Mouse (Mus musculus): ENCODE data around the gene Rbms1.

Rbms1 gene

DNA sequence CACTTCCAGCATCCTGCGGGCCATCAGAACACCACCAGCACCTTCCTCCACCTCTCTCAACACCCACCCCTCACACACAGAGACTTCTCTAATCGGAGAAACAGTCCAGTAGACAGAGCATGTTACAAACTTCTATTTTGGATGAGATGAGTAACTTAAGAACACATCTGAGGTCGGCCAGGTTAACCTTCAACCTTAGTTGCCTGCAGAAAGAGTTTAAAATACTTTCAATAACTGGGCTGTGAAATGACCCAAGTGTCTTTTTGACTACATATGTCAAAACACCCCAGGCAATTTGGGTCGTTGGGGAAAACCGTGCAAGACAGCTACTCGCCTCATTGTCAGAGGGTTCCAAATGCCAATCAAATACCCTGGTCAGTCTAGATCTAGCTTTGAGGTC is 250.5 kb downstream of the Rbms1 start:
- DNase-seq (ENCODE audit: low spot score) = no peak

DNA sequence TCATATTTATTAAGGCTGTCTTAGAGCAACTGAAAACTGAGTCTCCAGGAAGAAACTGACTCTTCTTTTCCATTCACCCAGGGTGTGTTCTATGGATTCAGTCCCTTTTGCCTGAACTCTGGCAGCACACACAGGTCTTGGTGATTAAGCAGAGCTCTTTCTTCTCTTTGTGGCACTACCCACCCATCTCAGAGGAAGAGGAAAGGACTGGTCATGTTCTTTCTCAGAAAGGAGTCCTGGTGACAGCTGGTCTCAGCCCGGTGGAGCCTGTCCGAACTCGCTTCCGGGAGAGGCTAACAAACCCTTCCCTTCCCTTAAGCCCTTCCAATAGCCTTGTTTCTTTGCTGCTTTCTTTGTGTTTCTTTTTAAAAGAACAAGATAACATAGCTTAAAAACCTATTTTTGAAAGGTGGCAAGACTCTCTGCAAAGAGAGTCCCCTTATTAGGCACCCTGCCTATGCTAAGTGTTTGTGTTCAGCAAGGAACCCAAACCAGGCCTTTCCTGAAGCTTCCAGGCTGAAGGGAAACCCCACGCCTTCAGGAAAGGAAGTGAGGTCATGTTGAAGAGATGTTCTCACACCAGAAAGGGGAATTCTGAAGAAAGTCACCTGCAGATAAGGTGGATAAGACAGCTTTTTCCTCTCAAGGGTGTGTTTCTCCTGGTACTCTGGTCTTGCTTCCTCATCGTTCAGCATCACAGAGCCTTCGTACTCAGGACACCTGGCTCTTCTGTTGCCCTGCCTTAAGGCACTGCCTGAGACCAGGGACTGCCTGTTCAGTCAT is 251.7 kb downstream of the Rbms1 start:
- DNase-seq (ENCODE audit: low spot score) = no peak

DNA sequence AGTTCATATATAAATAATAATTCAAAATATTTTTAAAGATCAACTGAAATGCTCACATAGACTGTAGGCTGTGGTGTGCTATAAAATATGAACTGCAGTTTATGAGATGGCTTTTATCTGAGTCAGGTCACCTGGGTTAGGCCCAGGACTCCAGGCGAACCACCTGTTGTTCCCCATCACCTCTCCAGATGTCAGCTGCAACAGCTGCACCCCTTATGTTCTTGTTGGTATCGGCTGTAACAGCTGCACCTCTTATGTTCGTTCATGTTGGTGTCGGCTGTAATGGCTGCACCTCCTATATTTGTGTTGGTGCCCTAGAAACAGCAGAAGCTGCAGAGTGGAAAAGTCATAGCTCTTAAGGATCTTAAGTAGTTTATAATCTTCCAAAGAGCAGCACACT is 252.7 kb downstream of the Rbms1 start:
- DNase-seq (ENCODE audit: low spot score) = no peak

DNA sequence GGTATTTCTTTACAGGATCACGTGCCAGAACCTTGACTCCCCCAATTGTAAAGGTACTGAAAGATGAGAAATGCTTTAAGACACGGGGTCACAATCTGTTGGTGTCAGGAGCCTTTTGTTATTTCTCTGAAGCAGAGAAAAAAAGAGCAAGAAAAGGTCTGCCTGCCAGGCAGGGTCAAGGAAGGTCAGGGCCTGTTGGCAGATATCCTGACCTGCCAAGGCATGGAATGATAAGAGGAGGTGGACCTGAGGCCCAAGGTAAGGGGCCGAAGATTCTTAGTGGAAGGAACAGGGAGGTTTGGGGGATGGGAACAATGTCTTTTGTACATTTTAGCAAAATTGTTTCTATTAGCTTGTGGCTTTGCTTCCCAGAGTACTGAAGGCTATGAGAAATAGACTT is 254.3 kb downstream of the Rbms1 start:
- no peak for DNase-seq (ENCODE audit: low spot score)

DNA sequence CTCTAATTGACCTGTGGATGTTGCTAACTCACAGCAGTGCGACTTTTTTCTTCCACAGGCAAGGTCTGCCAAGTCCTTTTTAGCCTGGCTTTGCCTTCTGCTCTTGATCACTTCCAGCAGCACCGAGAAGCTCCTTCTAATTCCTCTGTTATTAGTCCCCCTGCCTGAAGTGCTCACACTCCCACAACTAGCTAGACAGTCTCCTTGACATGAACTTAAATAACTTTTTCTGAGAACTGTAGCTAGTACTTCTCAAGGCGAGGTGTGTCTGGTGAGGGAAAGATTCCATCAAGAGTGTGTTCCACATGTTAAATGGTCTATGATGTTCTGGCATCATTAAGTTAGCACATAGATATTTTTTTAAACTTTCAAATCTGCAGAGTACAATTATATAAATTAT is 256.1 kb downstream of the Rbms1 start:
- no peak for DNase-seq (ENCODE audit: low spot score)

DNA sequence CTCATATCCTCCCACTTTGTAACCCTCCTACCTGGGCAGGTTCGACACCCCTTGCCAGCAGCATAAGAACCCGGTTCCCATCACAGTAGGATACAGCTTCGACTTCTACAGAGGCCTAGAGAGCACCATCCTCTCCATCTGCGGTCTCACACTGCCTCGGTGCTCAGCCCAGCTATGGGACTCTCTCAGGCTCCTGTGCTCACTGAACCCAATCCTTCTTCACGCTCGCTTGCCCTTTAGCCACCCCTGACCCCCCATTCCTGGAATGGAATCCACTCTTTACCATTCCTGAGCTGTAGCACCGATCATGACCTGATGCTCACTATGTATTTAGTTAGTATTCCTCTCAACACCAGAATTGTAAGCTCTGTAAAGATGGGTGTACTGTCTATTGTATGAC is 257.6 kb downstream of the Rbms1 start:
- DNase-seq (ENCODE audit: low spot score) = no peak

DNA sequence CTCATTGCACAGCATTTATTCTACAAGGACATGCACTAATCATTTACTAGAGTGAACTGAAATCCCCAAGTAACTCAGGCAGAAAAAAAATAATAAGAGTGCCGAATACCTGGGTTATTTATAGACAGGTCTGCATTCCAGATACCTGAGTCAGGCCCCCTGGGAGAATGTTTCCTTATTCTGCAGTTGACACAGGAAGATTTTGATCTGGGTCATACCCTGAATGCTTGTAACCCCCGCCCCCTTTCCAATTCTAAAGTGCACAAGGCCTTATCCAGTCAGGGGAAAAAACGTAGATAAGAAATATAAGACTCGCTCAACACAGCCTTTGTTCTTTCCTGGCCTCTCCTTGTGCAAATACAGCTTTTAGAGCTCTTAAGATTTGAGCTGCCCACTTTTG is 259.7 kb downstream of the Rbms1 start:
- DNase-seq (ENCODE audit: low spot score) = no peak

DNA sequence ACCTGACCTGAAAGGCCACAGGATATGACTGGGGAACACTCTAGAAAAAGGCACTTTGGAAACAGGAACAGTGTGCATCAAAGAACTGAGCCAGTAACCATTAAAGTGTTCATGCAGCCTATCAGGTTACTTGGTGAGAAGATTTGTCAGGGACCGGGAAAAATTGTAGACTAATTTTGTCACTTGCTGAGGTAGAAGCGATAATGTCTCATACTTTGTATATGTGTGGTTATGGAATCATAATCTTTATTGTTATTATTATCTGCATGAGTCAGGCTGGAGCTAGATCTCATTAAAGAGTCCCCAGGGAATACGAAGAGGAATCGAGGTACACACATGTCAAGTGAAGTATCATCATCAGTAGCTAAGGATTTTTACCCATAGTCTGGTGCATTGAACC is 262.0 kb downstream of the Rbms1 start:
- DNase-seq (ENCODE audit: low spot score) = no peak

Measured in MN1 (cell line).